Mouse (Mus musculus) thymus, adult 2 months (tissue): ENCODE data around the gene Olfr1441. TPM values are rescaled to one million over a fixed set of nuclear protein-coding genes. Genes with fewer than 3 reads are reported as not detected.

ENCODE experiments used
- DNase-seq: peaks from one replicate; pipeline ENCODE4 v3.0.0; 2021
- H3K27ac ChIP-seq: fragments of 200-500 bp; 2 replicates; pipeline ENCODE4 v1.5.1; 2012; ENCODE audit warnings: low read length, control low read depth; ENCODE audit not compliant: control insufficient read depth, insufficient read depth
- H3K27me3 ChIP-seq: fragments of 200-500 bp; 2 replicates; pipeline ENCODE4 v1.6.1; 2012; ENCODE audit warnings: mild to moderate bottlenecking, low read length, moderate library complexity, mixed read lengths; ENCODE audit not compliant: control insufficient read depth, insufficient read depth
- H3K36me3 ChIP-seq: fragments of 200-500 bp; 2 replicates; pipeline ENCODE4 v1.6.1; 2012; ENCODE audit warnings: mild to moderate bottlenecking, low read length, moderate library complexity; ENCODE audit not compliant: control insufficient read depth, insufficient read depth
- H3K4me1 ChIP-seq: fragments of 200-500 bp; replicated peaks from 2 replicates; pipeline ENCODE4 v1.6.1; 2012; ENCODE audit warnings: low read length; ENCODE audit not compliant: control insufficient read depth, insufficient read depth
- H3K4me3 ChIP-seq: fragments of 200-500 bp; 2 replicates; pipeline ENCODE4 v1.5.1; 2012; ENCODE audit warnings: mild to moderate bottlenecking, low read length, control low read depth, moderate library complexity; ENCODE audit not compliant: control insufficient read depth, insufficient read depth
- CTCF ChIP-seq: fragments of 200-500 bp; IDR thresholded peaks from 2 replicates; pipeline ENCODE4 v1.5.1; 2012; ENCODE audit warnings: mild to moderate bottlenecking, control low read depth, low read length, moderate library complexity, borderline replicate concordance; ENCODE audit not compliant: control insufficient read depth, poor library complexity, insufficient read depth; ENCODE audit errors: extremely low read depth
- POLR2A ChIP-seq: fragments of 200-500 bp; IDR thresholded peaks from 2 replicates; pipeline ENCODE4 v1.6.1; 2012; ENCODE audit warnings: mild to moderate bottlenecking, low read length, control low read depth, moderate library complexity; ENCODE audit not compliant: control insufficient read depth, poor library complexity, insufficient read depth; ENCODE audit errors: extremely low read depth
- WGBS: fragments of 180-500 bp; shearing (Covaris S2); methylation state at CpG from one replicate; pipeline ENCODE4 v1.1.7; 2018; 5-methylcytosine and 5-hydroxymethylcytosine counted together
- polyA plus RNA-seq: library from polyadenylated mRNA; depleted of rRNA; stranded (reverse); fragments of >200 nt; gene quantifications from 2 replicates; pipeline ENCODE4 v1.2.3, GENCODE M21; 2012

Gene Olfr1441
- polyA plus RNA-seq, 1 experiment: not detected

DNA sequence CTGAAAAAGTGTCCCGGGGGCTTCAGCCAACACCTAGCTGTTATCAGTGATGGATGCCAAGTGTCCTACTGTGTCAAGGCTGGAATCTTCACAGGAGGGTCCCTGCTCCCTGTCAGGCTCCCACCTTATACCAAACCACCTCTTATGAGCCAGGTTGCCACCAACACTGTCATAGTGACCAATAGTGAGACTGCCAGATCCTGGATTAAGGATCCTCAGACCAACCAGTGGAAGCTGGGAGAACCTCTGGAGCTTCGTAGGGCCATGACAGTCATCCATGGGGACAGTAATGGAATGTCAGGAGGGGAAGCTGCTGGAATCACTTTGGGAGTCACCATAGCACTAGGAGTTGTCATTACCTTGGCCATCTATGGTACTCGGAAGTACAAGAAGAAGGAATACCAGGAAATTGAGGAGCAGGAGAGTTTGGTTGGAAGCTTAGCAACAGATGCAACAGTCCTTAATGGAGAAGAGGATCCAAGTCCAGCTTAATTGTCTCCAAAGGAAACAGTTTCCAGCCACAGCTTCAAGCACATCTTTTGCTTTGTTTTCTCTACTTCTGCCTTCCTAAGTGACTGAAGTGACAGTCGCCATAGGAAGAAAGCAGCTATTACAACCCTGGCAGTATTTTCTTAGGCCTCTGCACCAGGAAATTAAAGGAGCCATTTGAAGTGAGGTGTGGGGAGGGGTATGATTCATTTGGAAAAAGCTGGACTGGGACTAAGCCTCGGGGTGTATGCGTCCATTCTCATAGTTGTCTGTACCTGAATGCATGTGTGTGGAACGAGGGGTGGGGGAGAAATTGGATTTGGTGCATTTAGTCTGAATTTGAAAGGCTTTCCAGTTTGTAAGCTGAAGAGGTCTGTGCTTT is 45.9 kb downstream of the Olfr1441 start:
- 88% methylated on average over 7 of the region's 7 CpGs for WGBS
- H3K27ac ChIP-seq: no peak overlapping the region; the same call in 1 of the 2 replicates
- no peak for DNase-seq
- no peaks in the 10 kb centered on the region for H3K4me1 ChIP-seq
- no peak for TF ChIP-seq POLR2A
- no peak for TF ChIP-seq CTCF
- no peaks in the 10 kb centered on the region for H3K36me3 ChIP-seq
- no peak overlapping the region for H3K4me3 ChIP-seq
- no peaks in the 10 kb centered on the region for H3K27me3 ChIP-seq

DNA sequence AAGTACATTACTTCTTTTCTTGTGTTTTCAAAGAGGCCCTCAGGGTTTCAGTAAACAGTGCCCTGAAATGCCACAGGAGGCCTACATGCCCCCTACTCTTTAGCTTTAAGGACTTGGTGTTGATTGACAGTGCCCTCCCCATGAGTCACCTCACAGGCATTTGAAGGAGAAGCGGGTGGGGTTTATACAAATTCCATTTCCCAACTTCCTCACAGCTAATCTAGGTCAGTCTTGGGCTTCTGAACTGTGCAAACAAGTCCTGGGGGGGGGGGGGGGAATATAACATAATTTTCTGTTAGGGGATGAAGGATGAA is 46.4 kb downstream of the Olfr1441 start:
- TF ChIP-seq CTCF (no peak), POLR2A (no peak)
- Histone ChIP-seq H3K27ac (no peak overlapping the region), H3K36me3 (no peaks in the 10 kb centered on the region), H3K27me3 (no peaks in the 10 kb centered on the region), H3K4me1 (no peaks in the 10 kb centered on the region), H3K4me3 (no peak overlapping the region)
- 84% methylated on average over 1 of the region's 1 CpGs for WGBS
- DNase-seq: no peak

DNA sequence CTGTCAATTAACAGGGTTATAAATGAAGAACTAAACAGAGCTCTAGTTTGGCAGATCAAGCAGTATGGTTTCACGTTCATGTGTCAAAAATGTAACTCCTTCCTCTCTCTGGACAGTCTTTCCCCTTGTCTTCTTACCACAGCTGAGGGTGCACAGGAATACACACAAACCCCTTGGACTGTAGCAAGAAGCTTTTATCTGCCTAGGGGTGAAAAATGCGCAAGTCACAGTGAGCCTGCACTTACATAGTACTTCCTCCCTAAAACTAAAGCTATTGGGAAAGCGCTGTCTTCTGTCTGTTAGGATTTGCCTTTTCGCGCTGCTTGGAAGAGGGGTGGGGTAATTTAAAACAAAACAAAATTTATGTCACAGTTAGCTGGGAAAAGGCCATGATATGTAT is 46.9 kb downstream of the Olfr1441 start:
- no peak for DNase-seq
- TF ChIP-seq CTCF: no peak
- no peaks in the 10 kb centered on the region for H3K27me3 ChIP-seq
- no peaks in the 10 kb centered on the region for H3K36me3 ChIP-seq
- no peak overlapping the region for H3K4me3 ChIP-seq
- no peak overlapping the region for H3K27ac ChIP-seq
- WGBS: 68% methylated on average over 5 of the region's 5 CpGs
- H3K4me1 ChIP-seq: no peaks in the 10 kb centered on the region

DNA sequence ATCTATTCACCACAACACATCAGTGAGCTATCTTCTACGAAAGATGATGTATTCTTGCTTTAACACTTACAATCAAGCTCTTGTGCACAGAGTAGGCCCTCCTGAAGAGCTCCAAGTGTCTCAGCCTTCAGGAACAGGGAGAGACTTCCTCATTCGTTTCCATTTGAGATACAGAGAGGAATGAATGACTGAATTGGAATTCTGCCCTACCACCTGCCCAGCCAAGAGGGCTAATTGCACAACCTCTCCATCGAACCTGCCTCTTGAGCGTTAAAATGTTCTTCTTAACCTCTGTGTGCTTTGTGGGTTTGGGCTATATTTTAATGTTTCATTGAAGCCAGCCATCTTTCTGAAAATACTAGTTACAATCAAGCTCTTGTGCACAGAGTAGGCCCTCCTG is 47.4 kb downstream of the Olfr1441 start:
- Histone ChIP-seq H3K4me3 (no peak overlapping the region), H3K36me3 (no peaks in the 10 kb centered on the region), H3K27me3 (no peaks in the 10 kb centered on the region), H3K27ac (no peak overlapping the region), H3K4me1 (no peaks in the 10 kb centered on the region)
- WGBS: 84% methylated on average over 4 of the region's 4 CpGs
- no peak for TF ChIP-seq CTCF
- TF ChIP-seq POLR2A: no peak
- no peak for DNase-seq

DNA sequence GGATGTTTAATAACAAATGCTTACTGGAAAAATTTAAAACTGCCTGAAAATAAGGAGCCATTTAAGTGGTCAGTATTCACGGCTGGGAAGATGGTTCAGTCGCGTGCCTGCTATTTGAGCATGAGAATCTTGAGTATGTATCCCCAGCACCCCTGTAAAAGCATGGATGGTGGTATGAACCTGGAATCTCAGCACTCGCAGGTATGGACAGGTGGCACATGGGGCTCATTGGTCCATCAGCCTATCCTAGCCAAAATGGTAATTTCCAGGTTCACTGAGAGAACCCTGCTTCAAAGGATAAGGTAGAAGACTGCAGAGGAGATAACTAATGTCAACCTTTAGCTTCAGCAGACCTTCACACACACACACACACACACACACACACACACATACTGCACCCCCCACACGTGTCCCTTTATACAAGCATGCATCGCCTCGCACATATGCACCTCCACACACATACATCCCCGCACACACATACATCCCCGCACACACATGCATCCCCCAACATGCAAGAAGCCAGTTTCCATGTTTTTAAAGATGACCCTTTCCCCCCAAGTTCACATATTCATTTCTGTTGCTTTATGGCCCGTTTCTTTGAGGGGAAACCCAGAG is 48.4 kb downstream of the Olfr1441 start:
- H3K4me1 ChIP-seq: no peaks in the 10 kb centered on the region
- no peak overlapping the region for H3K4me3 ChIP-seq
- H3K27me3 ChIP-seq: no peaks in the 10 kb centered on the region
- TF ChIP-seq CTCF: no peak
- no peak for TF ChIP-seq POLR2A
- no peaks in the 10 kb centered on the region for H3K36me3 ChIP-seq
- no peak for DNase-seq
- 91% methylated on average over 10 of the region's 10 CpGs for WGBS
- no peak overlapping the region for H3K27ac ChIP-seq

DNA sequence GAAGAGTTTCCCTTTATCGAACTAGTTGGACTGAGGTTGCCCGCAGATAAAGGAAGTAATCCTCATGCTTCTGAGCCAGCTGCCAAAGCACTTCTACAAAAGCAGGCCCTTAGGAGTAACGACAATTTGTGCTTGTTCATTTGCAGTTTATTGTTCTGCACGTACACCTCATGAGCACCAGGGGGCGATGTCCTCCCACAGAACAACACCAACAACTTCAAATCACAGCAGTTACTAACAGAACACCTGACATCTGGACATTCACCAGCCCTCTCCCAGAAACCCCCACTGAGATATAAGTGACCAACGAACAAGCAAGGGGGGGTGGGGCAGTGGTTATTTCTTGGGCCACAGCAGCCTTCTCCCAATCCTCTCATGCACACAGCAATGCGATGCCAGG is 49.0 kb downstream of the Olfr1441 start:
- WGBS: 15% methylated on average over 7 of the region's 7 CpGs
- no peaks in the 10 kb centered on the region for H3K27me3 ChIP-seq
- no peak overlapping the region for H3K4me3 ChIP-seq
- DNase-seq: peak; percentile 56
- H3K27ac ChIP-seq: no peak overlapping the region
- no peak for TF ChIP-seq POLR2A
- no peak for TF ChIP-seq CTCF
- no peaks in the 10 kb centered on the region for H3K4me1 ChIP-seq
- no peaks in the 10 kb centered on the region for H3K36me3 ChIP-seq
